Mouse (Mus musculus): Measurements from ENCODE around the gene Fbxo42. TPM values are rescaled to one million over a fixed set of nuclear protein-coding genes. Genes with fewer than 3 reads are reported as not detected.
A peak's percentile ranks its signal among the peaks of the same experiment; 100 is the strongest.

Gene Fbxo42
- polyA plus RNA-seq, 2 experiments: 23.1 to 29.7 TPM

DNA sequence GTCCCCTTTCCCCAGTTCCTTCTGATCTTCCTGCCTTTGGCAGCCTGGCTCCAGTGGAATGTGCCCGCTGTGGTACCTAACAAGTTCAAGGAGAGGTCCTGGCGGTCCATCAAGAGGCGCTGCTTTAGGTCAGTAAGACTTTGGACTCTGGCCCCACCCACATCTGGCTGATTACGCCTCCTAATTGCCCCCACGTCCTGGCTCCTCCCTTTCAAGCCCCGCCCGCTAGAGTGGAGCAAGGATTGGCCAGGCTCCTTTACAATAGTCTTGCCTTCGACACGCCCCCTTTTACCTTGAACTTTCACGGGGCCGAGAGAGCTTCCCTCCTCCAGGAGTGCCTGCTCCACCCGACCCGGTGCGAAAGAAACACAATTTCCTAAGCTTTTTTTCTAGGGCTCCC is 92.9 kb downstream of the Fbxo42 start:
- H3K4me1 ChIP-seq (ENCODE audit: control insufficient read depth, insufficient read depth, low read length): peaks cover 43% of the 10 kb centered on the region
- no peak for ATAC-seq (ENCODE audit: low FRiP score, low read depth)
- TF ChIP-seq POLR2A (IDR thresholded peaks at IDR 0.05; ENCODE audit: borderline replicate concordance, extremely low read depth, insufficient read depth, insufficient read length): no peak

DNA sequence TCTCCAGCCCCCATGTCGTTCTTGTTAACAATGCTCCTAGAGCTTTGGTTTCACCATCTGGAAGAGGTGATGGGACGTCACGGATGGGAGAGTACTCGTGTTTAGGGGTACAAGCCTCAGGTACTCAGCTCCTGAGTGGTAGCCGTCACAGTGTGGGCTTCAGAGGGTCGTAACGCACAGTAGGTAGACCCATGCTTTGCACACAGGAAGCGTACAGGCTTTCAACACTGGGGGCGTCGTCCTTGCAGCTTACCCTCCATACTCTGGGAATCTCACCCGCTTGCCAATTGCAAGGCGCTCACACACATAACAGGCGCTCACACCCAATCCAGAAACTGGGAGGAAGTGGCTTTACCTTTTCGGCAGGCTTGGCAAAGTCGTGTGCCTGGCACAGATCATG is 94.1 kb downstream of the Fbxo42 start:
- no peaks in the 10 kb centered on the region for H3K9me3 ChIP-seq (ENCODE audit: control insufficient read depth, low read length)
- 0 out of 2 replicates have a peak overlapping the region, but pooled peaks have one; percentile 23 for H3K4me3 ChIP-seq (replicated peaks; ENCODE audit: low read length)
- WGBS: 27% methylated on average over 15 of the region's 15 CpGs
- peak overlapping the region; percentile 29; the same call in 1 of the 2 replicates for H3K4me2 ChIP-seq (replicated peaks; ENCODE audit: low read depth, low read length, severe bottlenecking)
- DNase-seq (ENCODE audit: low spot score) (no peak), ATAC-seq (ENCODE audit: low FRiP score, low read depth) (no peak)
- TF ChIP-seq POLR2A (IDR thresholded peaks at IDR 0.05; ENCODE audit: borderline replicate concordance, extremely low read depth, insufficient read depth, insufficient read length): no peak
- peaks cover 53% of the 10 kb centered on the region for H3K4me1 ChIP-seq (ENCODE audit: control insufficient read depth, insufficient read depth, low read length)
- no peak overlapping the region for H3K27ac ChIP-seq (replicated peaks; ENCODE audit: low read depth, low read length)
- no peaks in the 10 kb centered on the region for H3K36me3 ChIP-seq (ENCODE audit: control insufficient read depth, insufficient read depth, low read length)
- no peak overlapping the region for H3K9ac ChIP-seq (ENCODE audit: low read depth, low read length, severe bottlenecking)
- peaks cover 46% of the 10 kb centered on the region for H3K27me3 ChIP-seq (ENCODE audit: control insufficient read depth, insufficient read depth, low read length)

More for the DNA sequence above, 92.9 kb downstream of the Fbxo42 start:
- 2% methylated on average over 14 of the region's 14 CpGs for WGBS
- H3K9me3 ChIP-seq (ENCODE audit: control insufficient read depth, low read length): no peaks in the 10 kb centered on the region
- H3K36me3 ChIP-seq (ENCODE audit: control insufficient read depth, insufficient read depth, low read length): no peaks in the 10 kb centered on the region
- peaks cover 37% of the 10 kb centered on the region for H3K27me3 ChIP-seq (ENCODE audit: control insufficient read depth, insufficient read depth, low read length)
- H3K4me2 ChIP-seq (replicated peaks; ENCODE audit: low read depth, low read length, severe bottlenecking): peak overlapping the region; percentile 72
- H3K4me3 ChIP-seq (replicated peaks; ENCODE audit: low read length): peak overlapping the region; percentile 46
- H3K9ac ChIP-seq (ENCODE audit: low read depth, low read length, severe bottlenecking): no peak overlapping the region
- DNase-seq (ENCODE audit: low spot score): no peak
- H3K27ac ChIP-seq (replicated peaks; ENCODE audit: low read depth, low read length): no peak overlapping the region

DNA sequence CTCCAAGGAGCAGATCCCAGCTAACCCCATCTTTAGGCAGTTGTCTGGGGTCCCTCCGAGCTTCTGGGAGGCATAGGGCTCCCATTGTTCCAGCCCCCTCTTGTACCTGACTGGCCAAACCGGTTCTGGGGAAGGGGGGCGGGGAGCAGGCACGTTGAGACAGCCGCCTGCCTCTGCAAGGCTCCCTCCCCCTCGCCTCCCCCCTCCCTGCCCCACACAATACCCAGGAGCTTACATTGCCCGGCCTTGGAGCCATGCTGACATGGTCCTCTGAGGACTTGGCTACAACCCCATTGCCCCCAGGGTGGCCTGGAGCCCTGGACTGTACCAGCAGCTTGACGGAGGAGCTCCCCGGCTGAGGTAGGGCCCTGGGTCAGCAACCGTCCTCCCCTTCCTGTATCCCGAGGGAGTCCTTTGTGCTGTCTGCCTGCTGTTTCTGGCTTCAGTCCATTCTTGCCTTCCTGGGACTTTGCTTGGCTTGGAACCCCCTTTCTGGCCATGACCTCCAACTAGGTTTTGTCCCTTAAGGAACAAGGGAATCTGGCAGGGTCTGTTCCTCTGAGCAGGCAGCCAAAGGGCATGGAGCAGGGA is 95.0 kb downstream of the Fbxo42 start:
- DNase-seq (ENCODE audit: low spot score) (no peak), ATAC-seq (ENCODE audit: low FRiP score, low read depth) (no peak)
- 7% methylated on average over 11 of the region's 11 CpGs for WGBS
- Histone ChIP-seq H3K4me1 (ENCODE audit: control insufficient read depth, insufficient read depth, low read length) (peaks cover 60% of the 10 kb centered on the region), H3K36me3 (ENCODE audit: control insufficient read depth, insufficient read depth, low read length) (no peaks in the 10 kb centered on the region), H3K9ac (ENCODE audit: low read depth, low read length, severe bottlenecking) (no peak overlapping the region; the same call in 1 of the 2 replicates), H3K4me3 (replicated peaks; ENCODE audit: low read length) (peak overlapping the region; percentile 23), H3K9me3 (ENCODE audit: control insufficient read depth, low read length) (no peaks in the 10 kb centered on the region), H3K27ac (replicated peaks; ENCODE audit: low read depth, low read length) (no peak overlapping the region), H3K4me2 (replicated peaks; ENCODE audit: low read depth, low read length, severe bottlenecking) (peak overlapping the region; percentile 29), H3K27me3 (ENCODE audit: control insufficient read depth, insufficient read depth, low read length) (peaks cover 55% of the 10 kb centered on the region)
- TF ChIP-seq POLR2A (IDR thresholded peaks at IDR 0.05; ENCODE audit: borderline replicate concordance, extremely low read depth, insufficient read depth, insufficient read length): no peak

DNA sequence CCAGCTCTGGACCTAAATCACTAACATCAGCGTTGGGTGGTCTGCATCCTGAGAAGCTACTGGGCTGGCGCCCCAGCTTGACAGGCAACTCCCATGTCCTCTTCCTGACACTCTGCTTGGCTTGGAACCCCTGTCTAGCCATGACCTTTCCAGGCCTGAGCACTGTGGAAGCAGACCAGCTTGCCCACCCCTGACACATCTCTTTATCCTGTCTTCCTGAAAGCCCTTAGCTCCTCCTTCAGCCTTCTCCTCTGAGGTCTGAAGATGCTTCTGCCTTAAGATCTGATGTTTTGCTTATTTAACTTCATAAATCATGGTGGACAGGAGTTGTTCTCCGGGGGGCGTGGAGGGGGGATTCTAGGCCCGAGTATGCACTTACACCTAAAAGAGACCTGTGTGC is 95.9 kb downstream of the Fbxo42 start:
- H3K4me3 ChIP-seq (replicated peaks; ENCODE audit: low read length): peak overlapping the region; percentile 23; the same call in 1 of the 2 replicates
- TF ChIP-seq POLR2A (IDR thresholded peaks at IDR 0.05; ENCODE audit: borderline replicate concordance, extremely low read depth, insufficient read depth, insufficient read length): no peak
- peaks cover 64% of the 10 kb centered on the region for H3K27me3 ChIP-seq (ENCODE audit: control insufficient read depth, insufficient read depth, low read length)
- ATAC-seq (ENCODE audit: low FRiP score, low read depth) (no peak), DNase-seq (ENCODE audit: low spot score) (no peak)
- H3K27ac ChIP-seq (replicated peaks; ENCODE audit: low read depth, low read length): no peak overlapping the region
- WGBS: 53% methylated on average over 5 of the region's 5 CpGs
- H3K4me1 ChIP-seq (ENCODE audit: control insufficient read depth, insufficient read depth, low read length): peaks cover 66% of the 10 kb centered on the region
- no peaks in the 10 kb centered on the region for H3K9me3 ChIP-seq (ENCODE audit: control insufficient read depth, low read length)
- peak overlapping the region; percentile 29; the same call in 1 of the 2 replicates for H3K4me2 ChIP-seq (replicated peaks; ENCODE audit: low read depth, low read length, severe bottlenecking)
- H3K36me3 ChIP-seq (ENCODE audit: control insufficient read depth, insufficient read depth, low read length): no peaks in the 10 kb centered on the region
- H3K9ac ChIP-seq (ENCODE audit: low read depth, low read length, severe bottlenecking): no peak overlapping the region

DNA sequence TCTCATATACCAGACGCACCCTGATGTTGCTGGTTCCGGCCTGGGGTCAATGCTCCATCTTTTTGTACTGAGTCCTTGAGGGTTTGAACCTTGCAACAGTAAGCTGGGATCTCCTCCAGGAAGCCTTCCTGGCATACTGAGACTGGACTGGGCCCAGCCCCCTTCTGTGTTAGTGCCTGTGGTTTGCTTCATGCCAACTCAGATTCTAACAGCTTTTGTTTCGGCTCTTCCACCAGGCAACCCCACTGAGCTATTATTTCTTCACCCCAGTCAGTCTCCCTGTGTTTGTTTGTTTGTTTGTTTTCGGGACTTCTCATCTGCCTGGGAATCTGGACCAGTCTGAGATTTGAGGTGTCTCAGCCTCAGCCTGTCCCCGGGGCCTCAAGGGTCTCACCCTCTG is 96.7 kb downstream of the Fbxo42 start:
- WGBS: 63% methylated on average over 5 of the region's 5 CpGs
- DNase-seq (ENCODE audit: low spot score) (no peak), ATAC-seq (ENCODE audit: low FRiP score, low read depth) (no peak)
- Histone ChIP-seq H3K36me3 (ENCODE audit: control insufficient read depth, insufficient read depth, low read length) (no peaks in the 10 kb centered on the region), H3K4me1 (ENCODE audit: control insufficient read depth, insufficient read depth, low read length) (peaks cover 63% of the 10 kb centered on the region), H3K9ac (ENCODE audit: low read depth, low read length, severe bottlenecking) (peak overlapping the region; percentile 46; the same call in 1 of the 2 replicates), H3K27me3 (ENCODE audit: control insufficient read depth, insufficient read depth, low read length) (peaks cover 67% of the 10 kb centered on the region), H3K4me2 (replicated peaks; ENCODE audit: low read depth, low read length, severe bottlenecking) (peak overlapping the region; percentile 39; the same call in 1 of the 2 replicates), H3K9me3 (ENCODE audit: control insufficient read depth, low read length) (no peaks in the 10 kb centered on the region), H3K4me3 (replicated peaks; ENCODE audit: low read length) (peak overlapping the region; percentile 14; the same call in 1 of the 2 replicates), H3K27ac (replicated peaks; ENCODE audit: low read depth, low read length) (peak overlapping the region; percentile 78)
- TF ChIP-seq POLR2A (IDR thresholded peaks at IDR 0.05; ENCODE audit: borderline replicate concordance, extremely low read depth, insufficient read depth, insufficient read length): no peak
